ENCODE assay signal across 8 mouse cellular contexts in the genomic region with DNA sequence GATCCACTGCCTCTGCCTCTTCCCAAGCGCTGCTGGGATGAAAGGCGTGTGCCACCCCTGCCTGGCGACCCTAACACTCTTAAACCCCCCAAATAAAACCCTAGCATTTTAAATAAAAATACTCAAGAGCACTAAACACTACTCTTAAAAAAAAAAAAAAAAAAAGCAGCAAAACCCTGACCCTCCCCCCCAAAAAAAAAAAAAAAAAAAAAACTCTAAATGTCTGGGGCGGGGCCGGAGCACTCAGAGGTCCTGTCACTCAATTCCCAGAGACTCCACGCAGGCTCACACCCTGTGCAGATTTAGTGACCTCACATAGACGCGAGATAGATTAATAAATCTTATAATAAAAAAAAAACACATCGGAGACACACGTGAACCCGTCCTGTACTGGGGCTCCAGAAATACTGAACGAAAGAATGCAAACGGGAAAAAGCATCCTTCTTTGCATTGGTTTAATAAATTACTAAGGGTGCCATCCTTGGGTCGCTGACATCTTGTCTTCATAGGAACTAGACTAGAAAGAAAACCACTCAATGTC.
A peak's percentile ranks its signal among the peaks of the same experiment; 100 is the strongest.
DNase-seq lines count a peak whose midpoint lies in the region; ATAC-seq and TF ChIP-seq lines count a peak whose summit lies in the region.

No protein-coding gene starts in this region.

- DNase-seq in lung, adult 2 months: peak; percentile 4
- DNase-seq in lung, postnatal 4 days: no peak
- DNase-seq in cerebellum, adult 9-10 months: peak; percentile 42
- DNase-seq in Muller cell, postnatal 12 days (ENCODE audit: inconsistent ontology term): no peak
- DNase-seq in adrenal gland, adult 2 months: no peak
- no peak for DNase-seq in T-cell, adult 2 months (ENCODE audit: low spot score)

- H3K27ac ChIP-seq in hindbrain, embryonic 13.5 days: peak overlapping the region; percentile 88
- H3K27ac ChIP-seq in midbrain, embryonic 16.5 days (ENCODE audit: low read length): peak overlapping the region; percentile 81

- peak overlapping the region; percentile 71 for H3K9ac ChIP-seq in hindbrain, embryonic 13.5 days
- peak overlapping the region; percentile 67 for H3K9ac ChIP-seq in midbrain, embryonic 16.5 days (ENCODE audit: low read depth, low read length)

- no peak for ATAC-seq in hindbrain, embryonic 13.5 days (ENCODE audit: low FRiP score)
- ATAC-seq in midbrain, embryonic 16.5 days: no peak

- H3K36me3 ChIP-seq in hindbrain, embryonic 13.5 days: no peaks in the 10 kb centered on the region
- H3K36me3 ChIP-seq in midbrain, embryonic 16.5 days (ENCODE audit: control insufficient read depth, insufficient read depth, low read length): no peaks in the 10 kb centered on the region

- H3K4me3 ChIP-seq in lung, adult 2 months (replicated peaks; ENCODE audit: extremely low read depth, low read depth, low read length): peak overlapping the region; percentile 70
- H3K4me3 ChIP-seq in hindbrain, embryonic 13.5 days: peak overlapping the region; percentile 73
- peak overlapping the region; percentile 50 for H3K4me3 ChIP-seq in midbrain, embryonic 16.5 days (ENCODE audit: low read depth, low read length)

- no peak for TF ChIP-seq CTCF in lung, adult 2 months (IDR thresholded peaks at IDR 0.05; ENCODE audit: insufficient read depth, low read length)

- H3K9me3 ChIP-seq in hindbrain, embryonic 13.5 days: no peaks in the 10 kb centered on the region
- H3K9me3 ChIP-seq in midbrain, embryonic 16.5 days (replicated peaks; ENCODE audit: control insufficient read depth, low read length, poor library complexity, severe bottlenecking): no peaks in the 10 kb centered on the region

- no peaks in the 10 kb centered on the region for H3K27me3 ChIP-seq in hindbrain, embryonic 13.5 days
- H3K27me3 ChIP-seq in midbrain, embryonic 16.5 days (ENCODE audit: control insufficient read depth, insufficient read depth, low read depth, low read length): no peaks in the 10 kb centered on the region

- 47% methylated on average over 14 of the region's 14 CpGs for WGBS in lung, adult 2 months
- WGBS in hindbrain, embryonic 13.5 days: 51% methylated on average over 14 of the region's 14 CpGs
- WGBS in midbrain, embryonic 16.5 days: 58% methylated on average over 14 of the region's 14 CpGs

- H3K4me2 ChIP-seq in hindbrain, embryonic 13.5 days: peak overlapping the region; percentile 57
- peak overlapping the region; percentile 48 for H3K4me2 ChIP-seq in midbrain, embryonic 16.5 days (ENCODE audit: low read length)

- no peaks in the 10 kb centered on the region for H3K4me1 ChIP-seq in lung, adult 2 months (ENCODE audit: control insufficient read depth, insufficient read depth, low read length)
- no peaks in the 10 kb centered on the region for H3K4me1 ChIP-seq in hindbrain, embryonic 13.5 days (replicated peaks)
- H3K4me1 ChIP-seq in midbrain, embryonic 16.5 days (ENCODE audit: control insufficient read depth, insufficient read depth, low read length): no peaks in the 10 kb centered on the region

- TF ChIP-seq POLR2A in lung, adult 2 months (IDR thresholded peaks at IDR 0.05; ENCODE audit: borderline replicate concordance, extremely low read depth, low read depth, low read length): no peak

Comparison
In these comparisons a context has a peak if more than half of its experiments do, and no peak if none do; other contexts are left out.
1. DNase-seq: peak in lung, adult 2 months (single experiment) and cerebellum, adult 9-10 months (single experiment); none in lung, postnatal 4 days (0 of 2), Muller cell, postnatal 12 days (single experiment), adrenal gland, adult 2 months (single experiment) and T-cell, adult 2 months (single experiment).
2. Peak in every context shown above with its lines, with median percentiles within 50 percentile points of each other: H3K4me3 ChIP-seq.